Mouse (Mus musculus) forebrain, embryonic 10.5 days (tissue): ENCODE measurements around the gene Chrm2. TPM values are rescaled to one million over a fixed set of nuclear protein-coding genes. Genes with fewer than 3 reads are reported as not detected.

ENCODE experiments used
- DNase-seq: peaks from one replicate; pipeline ENCODE4 v3.0.0-alpha.2; 2017; ENCODE audit warnings: low spot score; ENCODE audit errors: extremely low spot score
- H3K27ac ChIP-seq: fragments of 300-500 bp; sonication (generic); 2 replicates; pipeline ENCODE4 v1.5.1; 2016; ENCODE audit warnings: mild to moderate bottlenecking
- H3K27me3 ChIP-seq: fragments of 300-500 bp; sonication (generic); 2 replicates; pipeline ENCODE4 v1.6.1; 2016; ENCODE audit warnings: mild to moderate bottlenecking; ENCODE audit not compliant: poor library complexity, severe bottlenecking
- H3K36me3 ChIP-seq: fragments of 300-500 bp; sonication (generic); replicated peaks from 2 replicates; pipeline ENCODE4 v1.6.1; 2016; ENCODE audit warnings: mild to moderate bottlenecking, moderate library complexity
- H3K4me1 ChIP-seq: fragments of 300-500 bp; sonication (generic); 2 replicates; pipeline ENCODE4 v1.6.1; 2016
- H3K4me3 ChIP-seq: fragments of 300-500 bp; sonication (generic); 2 replicates; pipeline ENCODE4 v1.5.1; 2016; ENCODE audit warnings: mild to moderate bottlenecking, moderate library complexity
- H3K9me3 ChIP-seq: fragments of 300-500 bp; sonication (generic); 2 replicates; pipeline ENCODE4 v1.6.1; 2016; ENCODE audit warnings: mild to moderate bottlenecking, moderate library complexity
- WGBS: fragments of 180-500 bp; shearing (Covaris S2); methylation state at CpG from one replicate; pipeline ENCODE4 v1.1.7; 2016; 5-methylcytosine and 5-hydroxymethylcytosine counted together
- polyA plus RNA-seq: library from polyadenylated mRNA; unstranded; fragments of >200 nt; fragmentation: Nextera tagmentation; extraction: Ambion mirVana; gene quantifications from 2 replicates; pipeline ENCODE4 v1.2.1, GENCODE M21; 2016

Chrm2 gene
- polyA plus RNA-seq, 1 experiment from 2014 or later: 0.05 TPM

DNA sequence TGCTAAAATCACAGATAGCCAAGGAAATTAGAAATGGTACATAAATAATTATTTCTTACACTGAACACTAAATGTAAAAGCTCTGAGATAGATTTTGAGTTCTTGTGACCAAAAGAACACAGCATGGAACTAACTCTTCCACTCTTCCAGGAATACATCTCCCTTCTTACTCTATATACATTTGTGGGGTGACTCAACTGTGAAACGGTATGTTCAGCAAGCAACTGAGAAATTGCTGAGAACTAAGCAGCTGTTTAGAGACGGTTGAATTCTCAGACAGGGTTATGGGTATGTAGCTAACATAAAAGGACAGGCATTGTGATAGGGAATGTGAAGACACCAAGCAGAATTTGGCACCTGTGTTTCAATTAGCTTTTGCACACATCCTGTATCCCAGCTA lies 51.3 kb downstream of the Chrm2 start:
- Histone ChIP-seq H3K4me1 (no peaks in the 10 kb centered on the region), H3K9me3 (no peaks in the 10 kb centered on the region)
- 82% methylated on average over 2 of the region's 2 CpGs for WGBS

DNA sequence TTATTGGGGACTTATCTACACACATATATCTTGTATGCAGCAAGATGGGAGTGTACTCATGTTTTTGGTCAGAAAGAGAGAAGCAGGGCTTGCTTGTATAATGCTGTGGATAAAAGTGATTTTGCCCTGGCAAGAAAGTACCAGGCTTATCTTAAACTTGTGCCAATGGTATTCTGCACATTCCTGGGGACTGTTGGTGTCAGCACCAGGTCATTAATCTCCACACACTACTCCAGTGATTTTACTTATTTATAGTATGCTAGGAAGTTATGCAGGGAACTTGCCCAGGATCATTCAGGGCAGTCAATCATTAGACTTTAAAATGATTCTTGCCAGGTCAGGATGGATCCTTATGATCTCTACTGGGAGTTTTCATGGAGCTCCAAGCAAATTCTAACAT lies 63.6 kb downstream of the Chrm2 start:
- Histone ChIP-seq H3K36me3 (no peaks in the 10 kb centered on the region), H3K9me3 (no peaks in the 10 kb centered on the region), H3K27me3 (no peaks in the 10 kb centered on the region), H3K27ac (no peak overlapping the region), H3K4me3 (no peak overlapping the region), H3K4me1 (no peaks in the 10 kb centered on the region)
- DNase-seq: no peak

More for the DNA sequence above, 51.3 kb downstream of the Chrm2 start:
- Histone ChIP-seq H3K36me3 (no peaks in the 10 kb centered on the region), H3K27ac (no peak overlapping the region), H3K4me3 (no peak overlapping the region), H3K27me3 (no peaks in the 10 kb centered on the region)
- no peak for DNase-seq

DNA sequence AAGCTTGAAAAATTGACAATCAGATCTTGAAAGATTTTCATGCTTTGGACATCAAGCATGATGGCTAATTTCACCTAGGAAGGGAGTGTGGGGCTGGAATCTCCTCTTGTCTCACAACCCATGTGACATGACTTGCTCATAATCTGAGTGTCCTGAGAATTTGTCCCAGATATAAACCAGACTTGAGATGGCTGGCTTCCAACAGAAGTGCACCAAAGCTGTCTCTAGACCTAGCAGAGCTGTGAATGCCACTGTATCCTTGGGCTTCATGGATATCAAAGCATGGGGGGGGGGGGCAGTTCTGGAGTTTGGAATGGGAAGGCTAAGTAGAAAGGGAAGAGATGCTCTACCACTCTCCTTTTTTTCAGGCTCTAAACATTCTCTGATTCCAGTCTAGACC lies 67.2 kb downstream of the Chrm2 start:
- Histone ChIP-seq H3K36me3 (no peaks in the 10 kb centered on the region), H3K27me3 (no peaks in the 10 kb centered on the region), H3K9me3 (no peaks in the 10 kb centered on the region), H3K4me1 (no peaks in the 10 kb centered on the region), H3K4me3 (no peak overlapping the region), H3K27ac (no peak overlapping the region)
- no peak for DNase-seq

DNA sequence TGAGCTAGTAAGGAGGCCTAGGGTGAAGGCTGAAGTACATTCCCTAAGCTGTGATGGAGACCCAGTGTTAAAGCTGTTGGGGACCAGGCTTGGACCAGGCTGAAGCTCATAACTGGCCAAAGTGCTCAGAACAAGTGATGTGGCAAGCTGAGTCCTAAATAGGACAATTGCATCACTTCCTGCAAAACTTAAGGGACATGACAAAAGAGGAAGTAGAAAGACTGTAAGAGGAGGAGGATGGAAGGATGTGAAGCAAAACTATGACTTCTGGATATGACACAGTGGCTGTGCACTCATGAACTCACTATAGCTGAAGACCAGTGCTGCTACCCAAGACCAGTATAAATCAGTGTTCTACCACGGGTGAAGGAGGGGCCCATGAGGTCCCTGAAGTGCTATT lies 69.1 kb downstream of the Chrm2 start:
- Histone ChIP-seq H3K9me3 (no peaks in the 10 kb centered on the region), H3K4me3 (no peak overlapping the region), H3K27me3 (no peaks in the 10 kb centered on the region), H3K36me3 (no peaks in the 10 kb centered on the region), H3K27ac (no peak overlapping the region), H3K4me1 (no peaks in the 10 kb centered on the region)
- DNase-seq: no peak
- 85% methylated on average over 1 of the region's 1 CpGs for WGBS

DNA sequence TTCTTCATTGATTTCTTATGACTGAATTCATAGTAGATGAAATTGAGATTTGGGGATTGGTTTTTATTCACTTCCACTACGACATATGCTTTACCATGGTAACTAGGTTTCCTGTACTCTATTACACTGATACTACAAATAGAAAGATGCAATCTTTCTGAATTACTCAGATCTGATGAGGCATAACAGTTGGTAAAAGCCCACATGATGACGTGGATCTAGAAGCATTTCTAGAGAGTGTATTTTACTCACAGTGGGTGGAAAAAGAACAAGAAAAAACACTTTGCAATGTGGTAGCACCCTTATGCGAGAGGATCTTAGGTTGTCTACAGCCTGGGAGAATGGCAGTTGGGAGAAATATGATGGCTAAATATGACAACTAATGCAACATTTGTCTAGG lies 76.1 kb downstream of the Chrm2 start:
- Histone ChIP-seq H3K27me3 (no peaks in the 10 kb centered on the region), H3K4me3 (no peak overlapping the region), H3K36me3 (no peaks in the 10 kb centered on the region), H3K27ac (no peak overlapping the region), H3K9me3 (no peaks in the 10 kb centered on the region), H3K4me1 (no peaks in the 10 kb centered on the region)
- 92% methylated on average over 3 of the region's 3 CpGs for WGBS
- DNase-seq: no peak

DNA sequence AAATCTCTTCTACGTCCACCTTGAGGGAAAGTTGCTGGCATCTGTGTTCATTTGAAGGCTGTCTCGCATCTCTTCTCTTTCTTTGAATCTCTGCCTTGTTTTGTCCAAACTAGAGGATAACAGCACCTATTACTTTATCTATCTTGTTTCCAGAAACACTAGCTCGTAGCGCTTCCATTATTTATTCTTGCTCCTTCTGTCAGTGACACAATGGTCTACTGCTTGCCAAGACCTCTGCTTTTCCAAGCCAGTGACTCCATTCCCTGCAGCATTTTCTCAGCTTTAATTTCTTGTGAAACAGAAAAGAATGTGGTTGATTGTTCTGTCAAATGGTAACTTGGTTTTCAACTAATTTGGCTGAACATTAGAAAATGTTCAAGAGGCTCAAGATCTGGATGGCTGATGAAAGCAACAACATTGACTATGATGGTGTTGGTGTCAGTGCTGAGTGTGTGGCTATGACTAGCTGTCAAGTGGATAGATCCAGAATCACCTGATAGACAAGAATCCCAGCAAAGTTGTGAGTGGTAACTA lies 96.3 kb downstream of the Chrm2 start:
- DNase-seq: no peak
- 80% methylated on average over 4 of the region's 4 CpGs for WGBS
- no peak overlapping the region for H3K4me3 ChIP-seq
- H3K4me1 ChIP-seq: no peaks in the 10 kb centered on the region
- H3K36me3 ChIP-seq: no peaks in the 10 kb centered on the region
- H3K9me3 ChIP-seq: no peaks in the 10 kb centered on the region
- H3K27me3 ChIP-seq: no peaks in the 10 kb centered on the region
- H3K27ac ChIP-seq: no peak overlapping the region

DNA sequence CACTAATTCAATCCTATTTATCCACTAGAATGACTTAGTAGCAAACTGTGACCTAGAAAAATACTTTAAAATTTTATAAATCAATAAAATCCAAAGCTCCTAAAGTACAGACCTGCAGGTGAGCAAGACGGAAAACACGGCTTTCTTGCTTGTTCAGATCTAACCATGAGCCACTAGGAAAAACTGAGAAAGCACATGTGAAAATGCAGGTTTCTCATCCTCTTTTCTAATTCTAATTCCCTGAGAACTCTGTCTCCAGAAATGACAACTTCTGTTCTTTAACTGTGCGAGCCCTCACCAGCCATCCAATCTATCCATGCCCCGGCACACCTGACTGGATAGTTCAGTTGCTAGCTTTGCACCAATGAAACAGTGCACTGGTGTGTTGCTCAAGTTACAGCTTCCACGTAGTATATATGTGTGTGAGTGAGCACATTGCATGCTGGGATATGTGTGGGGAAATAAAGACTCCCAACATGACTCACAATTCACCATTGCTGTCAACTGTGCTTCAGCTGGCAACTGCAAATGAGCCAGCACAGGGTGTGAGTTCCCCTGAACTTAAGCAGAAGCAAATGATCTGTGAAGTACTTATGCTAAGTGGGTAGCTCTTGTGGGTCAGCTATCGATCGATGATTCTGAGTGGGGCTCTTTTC lies 119.3 kb downstream of the Chrm2 start:
- peaks cover 9% of the 10 kb centered on the region for H3K4me1 ChIP-seq

DNA sequence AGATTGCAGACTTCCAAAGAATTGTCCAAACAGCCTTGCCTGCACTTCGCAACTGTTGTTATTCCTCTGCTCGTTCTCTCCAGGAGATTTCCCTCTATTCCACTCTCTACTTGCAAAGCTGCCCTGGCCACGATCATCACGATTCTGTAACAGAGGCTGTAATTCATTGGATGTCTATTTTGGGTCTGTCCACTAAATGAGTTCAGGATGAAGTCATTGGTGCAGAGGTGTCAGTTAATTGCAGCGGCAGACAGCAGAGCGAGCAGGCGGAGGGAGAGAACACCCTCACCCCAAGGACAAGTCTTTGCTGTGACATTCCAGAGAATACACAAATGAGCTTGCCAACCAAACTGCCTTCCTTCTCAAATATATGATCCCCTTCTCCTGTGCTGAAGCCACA lies 120.1 kb downstream of the Chrm2 start:
- H3K27ac ChIP-seq: no peak overlapping the region
- DNase-seq: no peak
- peaks cover 9% of the 10 kb centered on the region for H3K4me1 ChIP-seq
- H3K36me3 ChIP-seq: no peaks in the 10 kb centered on the region
- H3K27me3 ChIP-seq: no peaks in the 10 kb centered on the region
- H3K4me3 ChIP-seq: no peak overlapping the region
- H3K9me3 ChIP-seq: no peaks in the 10 kb centered on the region
- WGBS: 72% methylated on average over 7 of the region's 7 CpGs

More for the DNA sequence above, 119.3 kb downstream of the Chrm2 start:
- no peak for DNase-seq
- H3K27me3 ChIP-seq: no peaks in the 10 kb centered on the region
- no peak overlapping the region for H3K27ac ChIP-seq
- no peaks in the 10 kb centered on the region for H3K9me3 ChIP-seq
- no peak overlapping the region for H3K4me3 ChIP-seq
- WGBS: 89% methylated on average over 7 of the region's 7 CpGs
- no peaks in the 10 kb centered on the region for H3K36me3 ChIP-seq

DNA sequence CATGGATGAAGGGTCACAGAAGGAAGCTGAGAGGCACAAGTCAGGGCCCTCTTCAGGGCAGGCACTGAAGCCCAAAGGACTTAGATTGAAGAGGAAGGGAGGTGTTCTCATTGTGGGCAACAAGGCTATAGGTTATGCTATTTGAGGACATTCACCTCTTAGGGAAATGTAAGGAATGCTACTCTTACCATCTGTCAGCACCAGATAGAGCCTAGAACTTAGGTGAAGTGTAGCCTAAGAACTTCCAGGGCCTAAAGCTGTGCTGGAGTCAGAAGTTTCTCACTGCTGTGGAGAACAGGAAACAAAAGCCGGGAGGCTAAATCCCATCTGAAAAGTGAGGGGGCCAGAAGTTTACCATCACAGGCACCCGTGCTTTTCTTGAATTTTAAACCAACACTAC lies 120.6 kb downstream of the Chrm2 start:
- Histone ChIP-seq H3K4me3 (no peak overlapping the region), H3K9me3 (no peaks in the 10 kb centered on the region), H3K36me3 (no peaks in the 10 kb centered on the region), H3K4me1 (peaks cover 9% of the 10 kb centered on the region), H3K27me3 (no peaks in the 10 kb centered on the region), H3K27ac (no peak overlapping the region)
- WGBS: 62% methylated on average over 2 of the region's 2 CpGs
- no peak for DNase-seq

DNA sequence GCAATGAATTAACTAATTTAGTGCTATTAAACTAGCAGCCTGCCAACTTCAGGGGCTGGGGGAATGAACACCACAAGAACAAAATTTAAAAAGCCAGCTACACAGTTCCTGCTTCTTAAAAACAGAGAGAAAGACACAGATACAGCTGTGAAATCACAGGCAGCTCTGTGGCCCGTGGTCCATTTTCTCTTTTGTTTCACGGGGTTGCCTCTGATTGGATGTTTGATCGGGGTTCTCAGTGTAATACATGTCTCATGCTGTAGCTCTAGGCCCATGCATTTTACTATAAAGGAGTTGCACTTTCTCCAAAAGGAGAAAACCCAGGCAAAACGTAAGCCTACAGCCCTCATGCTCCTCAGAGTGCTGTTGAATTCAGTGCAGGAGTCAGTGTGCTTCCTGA lies 128.6 kb downstream of the Chrm2 start:
- Histone ChIP-seq H3K27me3 (no peaks in the 10 kb centered on the region), H3K9me3 (no peaks in the 10 kb centered on the region), H3K36me3 (no peaks in the 10 kb centered on the region), H3K27ac (no peak overlapping the region), H3K4me1 (no peaks in the 10 kb centered on the region), H3K4me3 (no peak overlapping the region)
- 79% methylated on average over 4 of the region's 4 CpGs for WGBS
- no peak for DNase-seq

DNA sequence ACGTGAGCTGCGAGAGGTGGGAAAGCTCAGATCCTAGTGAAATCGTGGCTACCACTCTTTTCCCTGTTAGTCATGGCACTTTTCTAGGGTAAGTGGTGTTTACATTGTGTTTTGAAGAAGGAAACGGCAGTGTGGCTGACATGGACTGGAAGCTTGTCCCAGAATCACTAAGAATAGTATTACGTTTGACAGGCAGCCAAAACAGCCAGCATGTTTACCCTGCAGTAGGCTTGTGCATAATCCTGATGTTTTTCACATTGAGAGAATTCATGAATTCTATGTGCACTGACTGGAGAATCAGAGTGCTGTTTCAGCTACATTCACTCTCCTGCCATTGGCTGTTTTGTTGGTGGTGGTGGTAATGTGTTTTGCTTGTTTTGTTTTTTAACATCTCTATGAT lies 129.4 kb downstream of the Chrm2 start:
- no peaks in the 10 kb centered on the region for H3K4me1 ChIP-seq
- WGBS: 80% methylated on average over 5 of the region's 5 CpGs
- no peaks in the 10 kb centered on the region for H3K36me3 ChIP-seq
- no peak overlapping the region for H3K4me3 ChIP-seq
- H3K27ac ChIP-seq: no peak overlapping the region
- no peak for DNase-seq
- no peaks in the 10 kb centered on the region for H3K27me3 ChIP-seq
- H3K9me3 ChIP-seq: no peaks in the 10 kb centered on the region

DNA sequence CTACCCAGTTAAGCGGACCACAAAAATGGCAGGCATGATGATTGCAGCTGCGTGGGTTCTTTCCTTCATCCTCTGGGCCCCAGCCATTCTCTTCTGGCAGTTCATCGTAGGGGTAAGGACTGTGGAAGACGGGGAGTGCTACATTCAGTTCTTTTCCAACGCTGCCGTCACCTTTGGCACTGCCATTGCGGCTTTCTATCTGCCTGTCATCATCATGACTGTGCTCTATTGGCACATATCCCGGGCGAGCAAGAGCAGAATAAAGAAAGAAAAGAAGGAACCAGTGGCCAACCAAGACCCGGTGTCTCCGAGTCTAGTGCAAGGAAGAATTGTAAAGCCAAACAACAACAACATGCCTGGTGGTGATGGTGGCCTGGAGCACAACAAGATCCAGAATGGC lies 135.7 kb downstream of the Chrm2 start:
- Histone ChIP-seq H3K27me3 (no peaks in the 10 kb centered on the region), H3K27ac (no peak overlapping the region), H3K36me3 (no peaks in the 10 kb centered on the region), H3K9me3 (no peaks in the 10 kb centered on the region), H3K4me1 (no peaks in the 10 kb centered on the region), H3K4me3 (no peak overlapping the region)
- DNase-seq: no peak
- 96% methylated on average over 11 of the region's 11 CpGs for WGBS

DNA sequence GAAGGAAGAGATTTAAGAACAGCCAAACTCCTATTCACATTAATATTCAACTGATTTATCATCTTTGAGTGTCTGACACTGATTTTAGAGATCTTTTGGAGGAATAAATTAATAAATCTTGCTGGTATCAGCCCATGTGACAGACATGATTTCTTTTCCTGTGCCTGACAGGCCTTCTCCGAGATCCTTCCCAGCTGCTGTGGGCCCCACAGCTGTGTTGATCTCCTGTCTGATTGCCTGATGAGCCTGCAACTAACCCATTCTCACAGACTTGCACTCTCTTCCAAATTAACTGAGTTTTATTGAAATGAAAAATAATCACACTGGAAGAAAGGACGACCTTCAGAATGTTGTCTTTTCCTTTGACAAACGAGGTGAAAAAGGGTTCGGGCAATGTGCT lies 140.6 kb downstream of the Chrm2 start:
- Histone ChIP-seq H3K27ac (no peak overlapping the region), H3K27me3 (no peaks in the 10 kb centered on the region), H3K36me3 (no peaks in the 10 kb centered on the region), H3K9me3 (no peaks in the 10 kb centered on the region), H3K4me3 (no peak overlapping the region), H3K4me1 (no peaks in the 10 kb centered on the region)
- no peak for DNase-seq
- 87% methylated on average over 4 of the region's 4 CpGs for WGBS

DNA sequence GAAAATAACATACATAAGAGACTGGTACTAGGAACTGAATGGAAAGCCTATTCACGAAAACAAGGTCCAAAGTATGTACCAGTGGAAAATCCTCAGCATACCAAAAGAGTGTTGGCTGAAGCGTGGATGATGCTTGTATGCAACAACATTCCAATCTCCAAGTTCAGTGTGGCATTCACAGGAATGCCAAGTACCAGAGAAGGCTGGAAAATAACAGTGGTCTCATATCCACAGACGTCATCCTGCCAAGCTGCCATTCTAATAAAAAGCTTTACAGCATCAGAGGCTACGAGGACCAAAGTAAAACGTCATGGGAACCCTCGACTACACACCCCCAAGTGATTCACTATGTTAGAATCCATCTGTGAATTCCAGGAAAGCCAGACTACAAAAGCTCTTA lies 153.4 kb downstream of the Chrm2 start:
- Histone ChIP-seq H3K27me3 (no peaks in the 10 kb centered on the region), H3K9me3 (no peaks in the 10 kb centered on the region), H3K4me3 (no peak overlapping the region), H3K36me3 (no peaks in the 10 kb centered on the region), H3K27ac (no peak overlapping the region), H3K4me1 (no peaks in the 10 kb centered on the region)
- no peak for DNase-seq
- WGBS: 82% methylated on average over 6 of the region's 6 CpGs
